Mouse (Mus musculus) ES-Bruce4 (cell line): ENCODE results near the gene Gm5150. TPM values are rescaled to one million over a fixed set of nuclear protein-coding genes. Genes with fewer than 3 reads are reported as not detected.
"Not testable (repeated sequence)": the region's sequence is repeated elsewhere in the genome, so short reads cannot be mapped to it uniquely, and the experiment has no call there.

Experiments used
- H3K27ac ChIP-seq: 2 replicates; pipeline ENCODE4 v1.5.1; 2012; ENCODE audit warnings: low read length, inconsistent platforms; ENCODE audit not compliant: insufficient read depth
- H3K27me3 ChIP-seq: 2 replicates; pipeline ENCODE4 v1.6.1; 2012; ENCODE audit warnings: mild to moderate bottlenecking, low read length, inconsistent platforms; ENCODE audit not compliant: control insufficient read depth, poor library complexity, insufficient read depth, severe bottlenecking
- H3K36me3 ChIP-seq: 2 replicates; pipeline ENCODE4 v1.6.1; 2012; ENCODE audit warnings: inconsistent platforms, mild to moderate bottlenecking, low read length, moderate library complexity; ENCODE audit not compliant: control insufficient read depth, poor library complexity, insufficient read depth, severe bottlenecking
- H3K4me1 ChIP-seq: one replicate; pipeline ENCODE4 v1.8.1; 2011; ENCODE audit warnings: low read length; ENCODE audit not compliant: control insufficient read depth, insufficient read depth
- H3K4me3 ChIP-seq: 2 replicates; pipeline ENCODE4 v1.5.1; 2011; ENCODE audit warnings: low read depth, mild to moderate bottlenecking, low read length
- H3K9ac ChIP-seq: 2 replicates; pipeline ENCODE4 v1.6.1; 2012; ENCODE audit warnings: low read depth, mild to moderate bottlenecking, inconsistent platforms; ENCODE audit not compliant: poor library complexity, severe bottlenecking
- H3K9me3 ChIP-seq: replicated peaks from 2 replicates; pipeline ENCODE4 v1.6.1; 2012; ENCODE audit warnings: mild to moderate bottlenecking, low read length, inconsistent platforms; ENCODE audit not compliant: control insufficient read depth, poor library complexity, insufficient read depth, severe bottlenecking
- CTCF ChIP-seq: IDR thresholded peaks from one replicate; pipeline ENCODE4 v1.8.1; 2011; ENCODE audit warnings: low read depth, low read length
- EP300 ChIP-seq: IDR thresholded peaks from 2 replicates; pipeline ENCODE4 v1.6.1; 2011; ENCODE audit warnings: low read depth, low read length; ENCODE audit not compliant: insufficient read depth
- POLR2A ChIP-seq: IDR thresholded peaks from one replicate; pipeline ENCODE4 v1.8.1; 2011; ENCODE audit warnings: low read length; ENCODE audit not compliant: insufficient read depth
- polyA plus RNA-seq: library from polyadenylated mRNA; stranded (reverse); fragments of >200 nt; gene quantifications from 2 replicates; pipeline ENCODE4 v1.2.4, GENCODE M21; 2011; ENCODE audit warnings: low read depth; ENCODE audit not compliant: missing spikeins, insufficient read depth, insufficient read length

Gene Gm5150
- polyA plus RNA-seq, 1 experiment: not detected

- H3K9ac ChIP-seq: no peak overlapping the region
- H3K9me3 ChIP-seq: 0 out of 2 replicates have a peak, but pooled peaks cover 2% of the 10 kb centered on the region
- H3K4me1 ChIP-seq: no peaks in the 10 kb centered on the region
These were observed 1.6 kb upstream of the Gm5150 start for GRCm38 (mm10) chr3:16007827-16008226.

GRCm38 (mm10) chr3:16003890-16004633 is 2.2 kb downstream of the Gm5150 start:
- Histone ChIP-seq H3K27me3 (no peaks in the 10 kb centered on the region), H3K4me3 (no peak overlapping the region), H3K27ac (no peak overlapping the region), H3K4me1 (no peaks in the 10 kb centered on the region), H3K9me3 (no peaks in the 10 kb centered on the region), H3K9ac (no peak overlapping the region), H3K36me3 (no peaks in the 10 kb centered on the region)
- TF ChIP-seq POLR2A (no peak), EP300 (no peak), CTCF (no peak)

More at GRCm38 (mm10) chr3:16007827-16008226, 1.6 kb upstream of the Gm5150 start:
- H3K4me3 ChIP-seq: no peak overlapping the region
- no peaks in the 10 kb centered on the region for H3K36me3 ChIP-seq
- no peaks in the 10 kb centered on the region for H3K27me3 ChIP-seq
- no peak for TF ChIP-seq EP300
- no peak for TF ChIP-seq POLR2A
- no peak for TF ChIP-seq CTCF
- H3K27ac ChIP-seq: no peak overlapping the region

GRCm38 (mm10) chr3:15999479-15999878 is 6.8 kb downstream of the Gm5150 start:
- H3K27ac ChIP-seq, H3K9ac ChIP-seq, H3K36me3 ChIP-seq, H3K27me3 ChIP-seq, H3K4me1 ChIP-seq, H3K4me3 ChIP-seq, H3K9me3 ChIP-seq: not testable (repeated sequence)

GRCm38 (mm10) chr3:15982216-15982615 is 24.0 kb downstream of the Gm5150 start:
- Histone ChIP-seq H3K9me3 (no peaks in the 10 kb centered on the region), H3K4me3 (no peak overlapping the region), H3K4me1 (no peaks in the 10 kb centered on the region), H3K9ac (no peak overlapping the region), H3K27me3 (no peaks in the 10 kb centered on the region), H3K36me3 (no peaks in the 10 kb centered on the region), H3K27ac (no peak overlapping the region)
- TF ChIP-seq CTCF: no peak
- TF ChIP-seq POLR2A: no peak
- no peak for TF ChIP-seq EP300

GRCm38 (mm10) chr3:15956921-15957320 is 49.3 kb downstream of the Gm5150 start:
- no peak for TF ChIP-seq EP300
- TF ChIP-seq CTCF: no peak
- TF ChIP-seq POLR2A: no peak
- no peaks in the 10 kb centered on the region for H3K27me3 ChIP-seq
- H3K4me1 ChIP-seq: no peaks in the 10 kb centered on the region
- no peak overlapping the region for H3K9ac ChIP-seq
- no peaks in the 10 kb centered on the region for H3K36me3 ChIP-seq
- H3K4me3 ChIP-seq: no peak overlapping the region
- no peaks in the 10 kb centered on the region for H3K9me3 ChIP-seq
- H3K27ac ChIP-seq: no peak overlapping the region

Other genes with a start within 250 kb of the Gm5150 start
- gene Sirpb1c, start 157.9 kb downstream of the Gm5150 start, polyA plus RNA-seq: not detected in 2 replicates